Mouse (Mus musculus) spleen, adult 18-20 months (tissue): ENCODE data around the gene P4hb.
"Not testable (repeated sequence)": the region's sequence is repeated elsewhere in the genome, so short reads cannot be mapped to it uniquely, and the experiment has no call there.

ENCODE experiments used
- DNase-seq, 2 experiments: peaks; one replicate each; pipeline ENCODE4 v3.0.0; 2022; ENCODE audit warnings: mixed read lengths in 2 of 2

P4hb gene

GRCm38 (mm10) chr11:120535145-120535544, 37.9 kb downstream of the P4hb start:
- no peak for DNase-seq

DNA sequence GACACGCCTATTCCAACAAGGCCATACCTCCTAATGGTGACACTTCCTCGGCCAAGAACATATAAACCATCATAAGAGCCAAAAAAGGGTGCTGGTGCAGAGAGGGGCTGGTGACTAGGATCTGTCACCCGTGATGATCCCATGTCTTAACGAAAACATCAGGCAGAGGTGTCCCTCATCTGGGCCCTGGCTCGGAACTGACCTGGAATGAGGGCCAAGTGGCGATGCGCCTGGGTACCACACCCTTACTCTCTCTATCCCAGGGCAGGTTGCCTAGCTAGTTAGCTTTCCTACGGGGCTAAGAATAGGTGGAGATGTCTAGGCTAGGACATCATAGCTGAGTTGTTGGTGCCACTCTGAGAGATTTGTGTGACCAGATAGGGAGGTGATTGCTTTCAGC, 39.0 kb downstream of the P4hb start:
- DNase-seq, result no peak

DNA sequence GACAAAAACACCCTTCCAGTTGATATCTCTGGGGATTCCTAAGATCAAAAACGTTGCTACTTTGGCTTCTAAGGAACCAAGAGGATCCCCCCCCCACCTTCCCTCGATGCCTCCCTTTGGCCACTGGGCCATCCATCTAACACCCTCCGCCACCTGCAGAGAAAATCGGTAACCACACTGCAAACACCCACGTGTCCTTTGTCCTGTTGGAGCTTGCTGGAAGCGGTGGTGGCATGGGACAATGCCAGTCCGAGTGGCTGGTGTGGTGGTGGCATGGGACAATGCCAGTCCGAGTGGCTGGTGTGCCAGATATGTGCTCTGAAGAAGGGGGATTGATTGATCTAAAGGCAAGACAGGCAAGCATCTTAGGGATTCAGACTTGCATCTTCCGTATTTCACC, 41.4 kb downstream of the P4hb start:
- no peak for DNase-seq

- DNase-seq, result no peak
Observed at GRCm38 (mm10) chr11:120530085-120530964, 42.7 kb downstream of the P4hb start, which contains the start of gene Gcgr. Gcgr (plus strand) TSS chr11:120530699.

DNA sequence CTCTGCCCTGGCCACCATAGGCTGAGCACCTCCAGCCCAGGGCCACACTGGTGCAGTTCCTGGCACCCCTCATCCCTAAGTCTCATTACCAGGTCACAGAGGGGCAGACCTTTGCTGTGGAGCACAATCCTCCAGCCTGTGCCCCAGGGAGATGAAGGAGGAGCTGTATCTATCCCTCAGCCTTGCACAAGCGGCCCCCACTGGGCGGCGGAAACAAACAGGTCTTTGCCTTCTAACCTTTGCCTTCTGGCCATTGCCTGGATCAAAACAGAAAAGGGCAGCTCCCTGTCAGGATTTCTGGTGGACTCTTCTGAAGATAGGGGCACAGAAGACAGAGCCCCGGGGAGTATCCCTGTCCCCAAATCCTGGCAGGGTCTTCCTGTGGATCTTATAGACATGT, 44.1 kb downstream of the P4hb start:
- DNase-seq, result no peak

- DNase-seq, result no peak
Observed at GRCm38 (mm10) chr11:120527690-120528354, 45.2 kb downstream of the P4hb start.

- no peak for DNase-seq
Observed at GRCm38 (mm10) chr11:120525959-120526358, 47.1 kb downstream of the P4hb start.

DNA sequence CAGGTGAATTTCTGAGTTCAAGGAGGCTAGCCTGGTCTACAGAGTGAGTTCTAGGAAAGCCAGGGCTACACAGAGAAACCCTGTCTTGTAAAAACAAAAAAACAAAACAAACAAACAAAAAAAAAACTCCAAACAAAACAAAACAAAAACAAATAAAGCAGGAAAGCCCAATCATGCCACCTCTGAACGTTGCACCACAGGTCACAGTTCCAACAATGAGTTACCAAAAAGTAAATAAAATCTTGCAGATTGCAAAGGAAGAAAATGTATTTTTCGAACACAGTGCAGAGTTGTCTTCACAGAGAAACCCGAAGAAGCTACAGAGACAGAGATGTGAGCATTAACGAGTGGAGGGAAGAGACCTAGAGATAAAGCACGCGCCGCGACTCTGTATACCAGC, 50.5 kb downstream of the P4hb start:
- DNase-seq, result no peak

GRCm38 (mm10) chr11:120520967-120521540, 52.0 kb downstream of the P4hb start:
- no peak for DNase-seq

- no peak for DNase-seq
Observed at GRCm38 (mm10) chr11:120520498-120520897, 52.6 kb downstream of the P4hb start.

- DNase-seq, result no peak
Observed at GRCm38 (mm10) chr11:120519738-120520137, 53.3 kb downstream of the P4hb start.

GRCm38 (mm10) chr11:120518558-120518957, 54.5 kb downstream of the P4hb start:
- DNase-seq, result no peak

- no peak for DNase-seq
Observed at GRCm38 (mm10) chr11:120518027-120518426, 55.0 kb downstream of the P4hb start.

DNA sequence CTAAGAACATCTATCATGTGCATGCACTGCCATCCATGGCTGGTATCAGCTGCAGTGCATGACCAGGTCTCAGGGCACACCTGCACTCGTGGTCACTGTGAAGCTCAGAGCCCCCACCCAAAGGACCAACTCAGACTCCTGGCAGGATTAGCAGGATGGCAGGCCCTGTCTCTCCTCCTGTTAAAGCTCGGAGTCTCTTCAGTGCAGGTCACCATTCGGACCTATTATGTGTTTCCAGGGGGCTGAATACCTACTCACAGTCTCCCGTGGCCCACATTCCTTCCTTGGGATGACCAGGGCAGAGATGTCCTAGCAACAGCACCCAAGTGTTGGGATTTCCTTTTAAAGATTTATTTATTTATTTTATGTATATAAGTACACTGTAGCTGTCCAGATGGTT, 55.9 kb downstream of the P4hb start:
- no peak for DNase-seq

DNA sequence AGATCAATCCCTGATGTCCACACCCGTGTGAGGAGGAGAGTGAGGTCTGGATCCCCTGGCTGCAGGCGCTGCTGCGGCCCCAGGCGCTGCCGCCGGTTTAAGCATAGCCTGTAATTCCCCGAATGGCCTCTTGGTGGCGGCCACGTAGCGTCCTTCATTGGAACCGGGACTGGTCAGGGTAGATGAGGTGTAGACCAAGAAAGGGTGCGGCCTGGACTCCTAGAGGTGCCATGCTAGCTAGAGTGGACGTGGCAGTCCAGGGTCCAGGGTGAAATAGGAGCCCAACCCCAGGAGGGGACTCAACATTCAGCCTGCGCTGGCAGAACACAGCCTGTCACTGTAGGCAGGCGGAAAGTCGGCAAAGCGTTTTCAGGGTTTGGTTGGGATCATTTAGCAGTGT, 57.4 kb downstream of the P4hb start:
- DNase-seq, result peak; percentile 71 to 88

DNA sequence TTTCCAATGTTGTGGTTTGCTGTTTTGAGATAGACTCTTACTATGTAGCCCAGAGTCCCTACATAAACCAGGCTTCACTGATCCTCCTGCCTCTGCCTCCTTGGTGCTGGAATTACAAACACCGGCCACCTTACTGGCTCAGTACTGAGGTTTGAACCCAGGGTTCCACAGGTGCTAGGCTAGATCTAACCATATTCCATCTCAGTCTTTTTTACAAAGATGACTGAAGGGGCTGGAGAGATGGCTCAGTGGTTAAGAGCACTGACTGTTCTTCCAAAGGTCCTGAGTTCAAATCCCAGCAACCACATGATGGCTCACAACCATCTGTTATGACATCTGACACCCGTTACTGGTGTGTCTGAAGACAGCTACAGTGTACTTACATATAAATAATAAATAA, 58.8 kb downstream of the P4hb start:
- not testable (repeated sequence) for DNase-seq

GRCm38 (mm10) chr11:120512790-120513453, 60.1 kb downstream of the P4hb start:
- DNase-seq, result no peak

DNA sequence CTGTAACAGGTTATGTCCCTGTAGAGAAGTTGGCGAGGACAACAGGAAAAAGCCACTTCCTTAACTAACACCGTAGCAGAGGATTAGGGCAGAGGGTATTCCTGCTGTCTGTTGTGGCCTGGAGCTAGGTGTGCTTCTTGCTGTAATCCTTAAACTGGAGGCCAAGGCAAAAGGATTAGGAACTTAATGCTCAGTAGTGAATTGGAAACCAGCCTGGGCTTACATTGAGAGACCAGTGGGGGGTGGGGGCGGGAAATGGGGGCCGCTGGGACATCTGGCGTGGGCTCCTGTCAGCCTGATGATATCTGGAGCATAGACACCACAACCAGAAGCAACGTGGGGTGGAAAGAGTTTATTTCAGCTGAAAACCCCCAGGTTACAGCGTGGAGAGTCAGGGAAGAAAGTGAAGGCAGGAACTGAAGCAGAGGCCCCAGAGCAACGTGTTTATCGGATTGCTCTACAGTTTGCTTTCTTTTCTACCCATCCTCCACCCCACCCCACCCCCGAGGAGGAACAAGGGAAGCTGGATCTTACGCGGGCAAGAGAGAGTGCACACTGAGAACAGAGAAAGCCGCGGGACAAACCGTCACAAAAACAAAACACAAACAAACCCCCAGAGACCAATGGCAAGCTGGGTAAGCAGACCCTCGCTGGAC, 62.5 kb downstream of the P4hb start:
- no peak for DNase-seq
